7 mouse cellular contexts compared by ENCODE assay signal in the genomic region with DNA sequence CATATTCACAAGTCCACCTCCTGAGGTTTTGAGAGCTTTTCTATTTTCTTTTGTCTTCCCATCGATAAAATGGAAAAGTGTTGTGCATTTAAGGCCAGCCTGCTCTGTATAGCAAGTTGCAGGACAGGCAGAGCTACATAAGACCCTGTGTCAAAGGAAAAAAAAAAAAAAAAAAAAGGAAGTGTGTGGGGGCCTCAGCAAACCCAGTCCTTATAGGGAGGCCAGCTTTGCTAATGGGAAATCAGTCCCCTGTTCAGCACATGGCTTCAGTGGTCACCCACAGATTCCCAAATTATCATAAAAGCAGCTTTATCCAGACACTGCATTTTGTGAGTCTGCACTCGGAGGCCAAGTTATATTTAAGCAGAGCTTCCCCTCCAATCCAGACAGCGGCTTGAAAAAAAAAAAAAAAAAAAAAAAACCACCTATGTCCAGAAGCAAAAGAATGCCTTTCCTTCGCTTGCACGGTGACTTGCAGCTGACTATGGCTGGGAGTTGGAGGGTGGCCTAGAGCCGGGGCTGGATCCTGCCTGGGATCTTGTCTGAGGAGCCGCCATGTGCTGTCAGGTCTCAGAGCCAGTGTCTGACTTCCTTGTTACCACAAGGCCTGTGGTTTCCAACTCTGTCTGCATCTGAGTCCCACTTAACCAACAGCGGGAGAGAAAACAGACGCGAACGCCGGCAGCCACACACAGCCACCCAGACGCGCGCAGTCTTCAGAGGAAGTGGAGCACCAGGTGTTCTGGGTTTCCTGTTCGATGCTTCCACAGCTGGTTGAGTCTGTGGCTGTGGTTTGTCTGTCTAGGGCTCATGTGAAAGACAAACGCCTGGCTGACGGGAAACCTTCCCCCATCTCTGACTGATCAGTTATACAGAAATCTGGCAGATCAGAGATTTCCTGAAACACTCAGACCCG.
DNase-seq lines count a peak whose midpoint lies in the region; ATAC-seq and TF ChIP-seq lines count a peak whose summit lies in the region.

No protein-coding gene starts in this region.

- no peaks in the 10 kb centered on the region for H3K36me3 ChIP-seq in liver, embryonic 12.5 days
- no peaks in the 10 kb centered on the region for H3K36me3 ChIP-seq in hindbrain, postnatal 0 days (ENCODE audit: insufficient read depth, low read length)
- H3K36me3 ChIP-seq in neural tube, embryonic 13.5 days = no peaks in the 10 kb centered on the region

- H3K4me1 ChIP-seq in liver, embryonic 12.5 days = peaks cover 23% of the 10 kb centered on the region
- H3K4me1 ChIP-seq in hindbrain, postnatal 0 days (ENCODE audit: insufficient read depth, low read length) = no peaks in the 10 kb centered on the region
- peaks cover 45% of the 10 kb centered on the region for H3K4me1 ChIP-seq in neural tube, embryonic 13.5 days (replicated peaks)

- H3K4me2 ChIP-seq in liver, embryonic 12.5 days = no peak overlapping the region
- no peak overlapping the region for H3K4me2 ChIP-seq in hindbrain, postnatal 0 days (ENCODE audit: low read depth, low read length)
- H3K4me2 ChIP-seq in neural tube, embryonic 13.5 days = no peak overlapping the region

- H3K4me3 ChIP-seq in liver, embryonic 12.5 days = no peak overlapping the region
- H3K4me3 ChIP-seq in hindbrain, postnatal 0 days (ENCODE audit: low read length) = no peak overlapping the region
- H3K4me3 ChIP-seq in neural tube, embryonic 13.5 days = no peak overlapping the region

- H3K9ac ChIP-seq in liver, embryonic 12.5 days = no peak overlapping the region
- H3K9ac ChIP-seq in hindbrain, postnatal 0 days (replicated peaks; ENCODE audit: low read length) = no peak overlapping the region
- no peak overlapping the region for H3K9ac ChIP-seq in neural tube, embryonic 13.5 days

- ATAC-seq in liver, embryonic 12.5 days = no peak
- ATAC-seq in activated CD4-positive, CD25-positive, alpha-beta regulatory T cell, adult 4 months = peak; percentile 86
- no peak for ATAC-seq in hindbrain, postnatal 0 days
- no peak for ATAC-seq in neural tube, embryonic 13.5 days (ENCODE audit: low read depth)

- no peak overlapping the region for H3K27ac ChIP-seq in liver, embryonic 12.5 days
- no peak overlapping the region for H3K27ac ChIP-seq in hindbrain, postnatal 0 days
- peak overlapping the region; percentile 56 for H3K27ac ChIP-seq in neural tube, embryonic 13.5 days (replicated peaks)

- H3K9me3 ChIP-seq in liver, embryonic 12.5 days (replicated peaks) = no peaks in the 10 kb centered on the region
- H3K9me3 ChIP-seq in hindbrain, postnatal 0 days (ENCODE audit: low read length) = no peaks in the 10 kb centered on the region
- no peaks in the 10 kb centered on the region for H3K9me3 ChIP-seq in neural tube, embryonic 13.5 days

- H3K27me3 ChIP-seq in liver, embryonic 12.5 days (replicated peaks) = peaks cover 69% of the 10 kb centered on the region
- no peaks in the 10 kb centered on the region for H3K27me3 ChIP-seq in hindbrain, postnatal 0 days (ENCODE audit: insufficient read depth, low read length)
- no peaks in the 10 kb centered on the region for H3K27me3 ChIP-seq in neural tube, embryonic 13.5 days

- TF ChIP-seq CTCF in hindbrain, postnatal 0 days (IDR thresholded peaks at IDR 0.05; ENCODE audit: low read depth) = no peak

- 17% methylated on average over 19 of the region's 19 CpGs for WGBS in liver, embryonic 12.5 days (ENCODE audit: insufficient replicate concordance)
- 68% methylated on average over 19 of the region's 19 CpGs for WGBS in hindbrain, postnatal 0 days
- WGBS in neural tube, embryonic 13.5 days = 66% methylated on average over 19 of the region's 19 CpGs

- peak; percentile 44 for DNase-seq in liver
- peak; percentile 27 for DNase-seq in hindbrain, postnatal 0 days (ENCODE audit: low spot score)
- no peak for DNase-seq in urinary bladder, adult 2 months (ENCODE audit: low spot score)
- no peak for DNase-seq in urinary bladder, adult 18-20 months (ENCODE audit: low spot score in 2 of 2)

Comparison
In these comparisons a context has a peak if more than half of its experiments do, and no peak if none do; other contexts are left out.
1. DNase-seq: peak in liver (single experiment) and hindbrain, postnatal 0 days (single experiment); none in urinary bladder, adult 2 months (single experiment) and urinary bladder, adult 18-20 months (0 of 2).